Mouse (Mus musculus): ENCODE data around the gene Ebf1.

Ebf1 gene

DNA sequence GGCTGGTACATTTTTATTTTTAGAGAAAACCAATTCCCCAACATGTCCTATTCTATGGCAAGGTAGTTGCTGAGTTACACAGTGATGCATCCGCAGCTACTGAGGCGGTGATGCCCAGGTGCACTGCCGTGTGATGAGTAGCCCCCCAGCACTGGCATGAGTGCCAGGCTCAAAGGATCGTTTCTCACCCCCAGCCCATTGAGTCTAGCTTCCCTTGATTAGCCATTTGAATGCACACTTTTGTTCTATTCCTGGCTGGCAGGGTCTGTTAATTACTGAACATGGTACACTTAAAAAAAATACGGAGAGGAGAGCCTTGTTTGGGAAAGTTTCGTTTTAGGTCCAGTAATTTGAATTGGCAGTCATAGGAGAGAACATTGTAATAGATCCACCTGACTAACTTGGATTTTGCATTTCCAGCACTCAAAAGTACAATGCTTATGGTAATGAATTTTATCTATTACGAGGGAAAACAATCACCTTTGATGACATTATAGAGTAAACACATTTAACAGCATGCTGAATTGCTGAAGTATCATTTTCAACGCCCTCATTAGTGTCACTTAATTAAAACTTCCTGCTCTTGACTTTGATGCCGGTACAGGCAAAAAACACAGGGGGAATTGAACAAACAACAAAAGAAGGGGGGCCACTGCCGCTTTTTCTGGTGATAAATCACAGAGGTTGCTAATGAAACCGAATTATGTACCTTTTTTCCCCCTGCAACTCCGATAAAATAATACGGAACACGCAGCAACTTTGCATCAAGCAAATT lies 167.3 kb downstream of the Ebf1 start:
- DNase-seq (ENCODE audit: low spot score): no peak

GRCm38 (mm10) chr11:44785063-44785462 lies 167.9 kb downstream of the Ebf1 start:
- no peak for DNase-seq (ENCODE audit: low spot score)

DNA sequence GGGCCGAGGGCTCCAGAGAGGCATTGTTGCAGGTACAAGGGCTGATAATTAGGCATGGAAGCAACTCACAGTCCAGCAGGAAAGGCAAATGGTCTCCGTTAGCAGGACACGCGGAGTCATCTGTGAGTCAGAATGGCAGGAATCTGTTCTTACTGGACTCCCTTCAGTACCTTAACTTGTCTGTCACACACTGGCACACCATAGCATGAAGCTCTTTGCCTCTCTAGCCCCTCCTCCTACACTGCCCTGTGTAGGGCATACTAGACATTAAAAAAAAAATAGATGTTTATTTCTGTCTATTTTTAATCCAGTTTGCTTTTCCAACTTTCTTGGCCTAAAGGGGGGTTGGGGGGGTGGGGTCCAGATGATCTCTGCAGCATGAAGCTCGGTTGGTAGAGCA lies 168.4 kb downstream of the Ebf1 start:
- DNase-seq (ENCODE audit: low spot score): no peak

DNA sequence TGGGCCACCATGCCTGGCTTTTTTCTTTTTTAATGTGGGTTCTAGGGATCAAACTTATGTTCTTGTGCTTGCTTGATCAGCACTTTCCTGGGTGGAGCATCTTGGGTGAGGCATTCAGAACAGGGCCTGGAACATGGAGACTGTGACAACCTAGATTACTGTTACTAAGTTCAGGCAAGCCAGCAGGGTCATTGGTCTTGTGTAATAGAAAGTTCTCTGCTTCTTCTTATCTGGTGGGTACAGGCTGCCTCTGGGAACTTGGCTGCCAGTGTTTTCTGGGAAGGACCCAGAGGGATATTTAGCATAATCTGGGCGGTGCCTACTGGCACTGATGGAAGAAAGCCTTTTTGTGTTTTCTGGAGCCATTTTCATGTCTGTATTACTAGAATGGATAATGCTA lies 170.9 kb downstream of the Ebf1 start:
- no peak for DNase-seq (ENCODE audit: low spot score)

- DNase-seq (ENCODE audit: low spot score): no peak
Observed at GRCm38 (mm10) chr11:44792816-44793215, 175.7 kb downstream of the Ebf1 start.

- DNase-seq (ENCODE audit: low spot score): no peak
Observed at GRCm38 (mm10) chr11:44794883-44795282, 177.8 kb downstream of the Ebf1 start.

GRCm38 (mm10) chr11:44795767-44796166 lies 178.7 kb downstream of the Ebf1 start:
- DNase-seq (ENCODE audit: low spot score): no peak

DNA sequence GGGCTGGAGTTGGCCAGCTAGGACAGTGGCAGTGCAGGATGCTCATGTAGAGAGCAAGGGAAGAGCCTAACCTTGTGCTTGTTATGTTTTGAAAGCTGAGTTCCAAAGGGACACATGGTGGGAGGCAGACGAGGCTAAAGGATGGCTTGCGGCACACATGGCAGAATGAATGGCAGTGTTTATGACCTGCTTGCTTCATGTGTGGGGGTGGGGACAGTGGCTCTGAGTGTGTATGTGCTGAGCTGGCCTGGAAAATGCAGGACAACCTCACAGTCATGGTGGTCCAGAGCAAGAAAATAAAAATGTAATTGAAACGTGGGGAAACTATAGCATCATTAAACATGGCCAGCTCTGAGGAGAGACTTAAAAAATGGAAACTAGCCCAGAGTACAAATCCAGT lies 181.2 kb downstream of the Ebf1 start:
- no peak for DNase-seq (ENCODE audit: low spot score)

DNA sequence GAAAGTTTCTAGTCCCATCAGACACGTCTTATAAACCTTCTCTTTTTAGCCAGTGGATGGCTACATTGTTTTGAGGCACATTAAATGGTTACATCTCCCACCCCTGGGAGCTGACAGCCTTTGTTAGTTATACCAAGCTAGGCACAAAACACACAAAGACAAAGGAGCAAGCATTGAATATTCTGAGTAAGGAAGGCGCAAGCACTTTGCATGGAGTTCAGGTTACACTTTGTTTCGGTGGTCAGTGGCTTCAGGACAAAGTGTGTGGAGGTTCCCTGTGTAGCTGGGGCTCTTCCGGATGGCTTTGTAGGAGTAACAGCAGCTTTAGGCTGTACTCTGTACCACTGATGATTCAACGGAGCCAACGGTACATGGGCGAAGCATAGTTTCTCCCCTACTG lies 186.9 kb downstream of the Ebf1 start:
- no peak for DNase-seq (ENCODE audit: low spot score)

DNA sequence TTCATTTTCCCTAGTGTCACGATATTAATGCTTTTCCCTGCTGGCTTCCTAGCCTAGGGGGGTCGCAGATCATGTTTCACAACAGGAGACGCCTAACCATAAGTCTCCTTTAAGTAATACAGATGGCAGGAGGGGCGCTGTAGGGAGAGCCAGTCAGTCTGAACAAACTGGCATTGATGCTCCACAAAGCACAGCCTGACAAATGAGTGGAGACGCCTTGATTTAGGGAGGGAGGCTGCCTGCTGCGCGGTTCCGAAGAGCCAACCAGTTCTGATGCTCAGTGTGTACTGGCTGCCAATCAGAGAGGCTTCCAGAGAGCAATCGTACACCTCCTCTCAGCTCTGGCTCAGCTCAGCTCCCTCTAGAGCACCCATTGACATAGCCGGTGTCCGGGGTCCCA lies 189.5 kb downstream of the Ebf1 start:
- no peak for DNase-seq (ENCODE audit: low spot score)

- DNase-seq (ENCODE audit: low spot score): no peak
Observed at GRCm38 (mm10) chr11:44808855-44809546, 191.9 kb downstream of the Ebf1 start.

- no peak for DNase-seq (ENCODE audit: low spot score)
Observed at GRCm38 (mm10) chr11:44811007-44811406, 193.9 kb downstream of the Ebf1 start.

GRCm38 (mm10) chr11:44812193-44812746 lies 195.2 kb downstream of the Ebf1 start:
- DNase-seq (ENCODE audit: low spot score): no peak

- DNase-seq (ENCODE audit: low spot score): no peak
Observed at GRCm38 (mm10) chr11:44813534-44813933, 196.4 kb downstream of the Ebf1 start.

DNA sequence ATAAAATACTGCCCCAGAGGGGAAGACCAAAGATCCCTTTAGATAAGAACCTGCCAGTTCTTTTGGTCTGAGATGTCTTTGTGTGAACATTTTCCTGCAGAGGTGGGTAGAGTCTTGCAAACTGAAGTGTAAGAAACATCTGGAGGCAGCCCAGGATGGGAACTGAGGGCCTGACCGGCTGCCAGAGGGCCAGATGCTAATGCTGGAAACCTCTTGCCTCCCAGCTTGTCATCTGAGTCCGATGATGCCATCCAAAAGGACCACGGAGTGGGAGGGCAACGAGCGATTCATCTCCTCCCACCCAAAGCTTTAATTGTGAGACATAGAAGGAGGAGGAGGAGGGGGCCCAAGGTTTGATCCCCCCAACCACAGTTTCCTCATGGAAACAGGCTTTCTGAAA lies 197.7 kb downstream of the Ebf1 start:
- no peak for DNase-seq (ENCODE audit: low spot score)

GRCm38 (mm10) chr11:44815991-44816390 lies 198.9 kb downstream of the Ebf1 start:
- no peak for DNase-seq (ENCODE audit: low spot score)

GRCm38 (mm10) chr11:44822312-44822711 lies 205.2 kb downstream of the Ebf1 start:
- no peak for DNase-seq (ENCODE audit: low spot score)

- no peak for DNase-seq (ENCODE audit: low spot score)
Observed at GRCm38 (mm10) chr11:44832227-44832939, 215.3 kb downstream of the Ebf1 start.

- DNase-seq (ENCODE audit: low spot score): no peak
Observed at GRCm38 (mm10) chr11:44832940-44833254, 215.8 kb downstream of the Ebf1 start.

GRCm38 (mm10) chr11:44833351-44833996 lies 216.4 kb downstream of the Ebf1 start:
- no peak for DNase-seq (ENCODE audit: low spot score)

DNA sequence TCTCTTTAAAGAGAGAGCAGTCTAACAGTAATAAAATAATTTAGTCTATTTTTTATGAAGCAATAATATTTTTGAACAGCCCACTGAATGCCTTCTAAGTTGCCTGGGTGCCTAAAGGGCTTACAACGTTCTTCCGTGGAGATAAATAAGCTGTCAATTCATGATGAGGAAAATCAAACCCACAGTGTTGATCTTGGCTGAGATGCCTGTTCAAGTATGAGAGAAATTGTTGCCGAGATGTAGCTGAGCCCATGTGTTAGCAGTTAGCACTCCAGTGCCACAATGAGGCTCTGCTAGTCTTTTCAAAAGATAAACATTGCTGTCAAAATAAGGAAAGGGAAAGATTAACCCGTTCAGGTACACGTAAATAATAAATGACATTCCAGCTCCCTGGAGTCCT lies 218.0 kb downstream of the Ebf1 start:
- no peak for DNase-seq (ENCODE audit: low spot score)

DNA sequence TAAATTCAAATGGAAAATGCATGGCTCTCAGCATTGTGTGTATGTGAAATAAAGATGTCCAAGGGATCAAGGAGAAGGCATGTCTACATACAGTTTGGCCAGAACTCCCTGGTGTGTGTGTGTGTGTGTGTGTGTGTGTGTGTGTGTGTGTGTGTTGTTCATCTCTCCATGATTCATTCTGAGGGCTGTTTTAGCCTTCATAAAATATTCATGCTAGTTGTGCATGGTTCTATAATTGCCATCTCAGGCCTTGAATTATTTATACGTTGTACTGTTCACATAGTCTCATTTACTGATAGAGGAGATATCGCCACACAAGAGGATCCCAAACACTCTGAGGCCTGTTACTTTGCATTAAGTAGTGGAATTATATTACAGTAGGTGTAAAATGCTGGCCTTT lies 220.5 kb downstream of the Ebf1 start:
- DNase-seq (ENCODE audit: low spot score): no peak

All from testis, postnatal 10 days (tissue).